In the genomic region with DNA sequence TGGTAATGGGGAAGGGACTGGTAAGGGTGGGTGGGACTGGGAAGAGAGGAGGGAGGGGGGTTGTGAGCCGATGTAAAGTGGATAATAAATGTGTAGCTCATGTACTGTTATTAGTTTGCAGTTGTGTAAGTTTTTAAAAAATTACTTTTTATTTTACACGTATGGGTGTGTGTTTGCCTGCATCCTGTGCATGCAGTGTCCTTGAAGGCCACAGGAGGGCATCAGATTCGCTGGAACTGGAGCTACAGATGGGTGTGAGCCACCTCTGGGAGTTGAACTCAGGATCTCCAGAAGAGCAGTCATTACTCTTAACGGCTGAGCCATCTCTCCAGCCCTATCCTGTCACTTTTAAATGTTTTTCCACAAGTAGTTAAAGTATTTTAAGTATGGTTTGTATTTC, we compare ENCODE assay signal across 10 mouse cellular contexts. TPM values are rescaled to one million over a fixed set of nuclear protein-coding genes. Genes with fewer than 3 reads are reported as not detected.
DNase-seq lines count a peak whose midpoint lies in the region; ATAC-seq lines count a peak whose summit lies in the region.
"Had no signal": no experiment of that assay in that cellular context is flagged by ENCODE, and none has a peak within 500 bp of the region (broad histone marks: within the 10 kb centered on the region; RNA-seq: fewer than 3 reads in every experiment).

No protein-coding gene starts in this region.

- no peaks in the 10 kb centered on the region for H3K27me3 ChIP-seq in liver, embryonic 12.5 days (replicated peaks)
- no peaks in the 10 kb centered on the region for H3K27me3 ChIP-seq in limb, embryonic 10.5 days (ENCODE audit: low read depth, poor library complexity, severe bottlenecking)
- H3K27me3 ChIP-seq: embryonic facial prominence, embryonic 13.5 days had no signal

- ATAC-seq in liver, embryonic 12.5 days, result no peak

- no peaks in the 10 kb centered on the region; the same call in 1 of the 2 replicates for H3K9me3 ChIP-seq in liver, embryonic 12.5 days (replicated peaks)
- H3K9me3 ChIP-seq in limb, embryonic 10.5 days (replicated peaks), result no peaks in the 10 kb centered on the region; the same call in 1 of the 2 replicates
- H3K9me3 ChIP-seq: embryonic facial prominence, embryonic 13.5 days had no signal

- WGBS in liver, embryonic 12.5 days (ENCODE audit: insufficient replicate concordance), result 65% methylated on average over 4 of the region's 4 CpGs
- WGBS in limb, embryonic 10.5 days, result 79% methylated on average over 4 of the region's 4 CpGs

- no peak overlapping the region for H3K4me2 ChIP-seq in liver, embryonic 12.5 days

- no peak overlapping the region for H3K4me3 ChIP-seq in liver, embryonic 12.5 days
- H3K4me3 ChIP-seq in limb, embryonic 10.5 days, result no peak overlapping the region

- DNase-seq in cerebellum, adult 11-12 months, result peak; percentile 30
- no peak for DNase-seq in cerebellum, adult 11 months
- peak; percentile 30 for DNase-seq in liver
- peak; percentile 48 to 58 for DNase-seq in cerebellum, postnatal 14 days
- DNase-seq in naive thymus-derived CD4-positive, alpha-beta T cell, adult 2 months (ENCODE audit: low read depth), result peak; percentile 62
- DNase-seq in limb, embryonic 10.5 days (ENCODE audit: low spot score), result no peak
- DNase-seq in adrenal gland, postnatal 25 days, result no peak

- no peak overlapping the region for H3K9ac ChIP-seq in liver, embryonic 12.5 days

- H3K27ac ChIP-seq in liver, embryonic 12.5 days, result no peak overlapping the region
- H3K27ac ChIP-seq in limb, embryonic 10.5 days, result no peak overlapping the region
- H3K27ac ChIP-seq: embryonic facial prominence, embryonic 13.5 days had no signal

- peaks cover 11% of the 10 kb centered on the region for H3K36me3 ChIP-seq in liver, embryonic 12.5 days
- peaks cover 16% of the 10 kb centered on the region for H3K36me3 ChIP-seq in limb, embryonic 10.5 days

- peaks cover 38% of the 10 kb centered on the region for H3K4me1 ChIP-seq in liver, embryonic 12.5 days
- H3K4me1 ChIP-seq in limb, embryonic 10.5 days, result peaks cover 21% of the 10 kb centered on the region

RNA-seq across cellular contexts. Expression of gene Selenoi, which starts 1.5 kb away (rescaled TPM):
- 20.2 and 22.0 TPM in 2 replicates for polyA plus RNA-seq in liver, embryonic 12.5 days (2016; fragmentation: Nextera tagmentation; extraction: Ambion mirVana)
- 19.4 TPM in 2 replicates for polyA plus RNA-seq in limb, embryonic 10.5 days (2016; fragmentation: Nextera tagmentation; extraction: Ambion mirVana)
- 22.6 and 22.7 TPM in 2 replicates for total RNA-seq in adrenal gland, postnatal 25 days (2021)

RNA-seq across cellular contexts. Expression of gene Adgrf3, which starts 25.4 kb away (rescaled TPM):
- polyA plus RNA-seq in liver, embryonic 12.5 days (2016; fragmentation: Nextera tagmentation; extraction: Ambion mirVana), result not detected in 2 replicates
- not detected in 2 replicates for polyA plus RNA-seq in limb, embryonic 10.5 days (2016; fragmentation: Nextera tagmentation; extraction: Ambion mirVana)
- total RNA-seq in adrenal gland, postnatal 25 days (2021), result not detected in 2 replicates
- polyA plus RNA-seq: embryonic facial prominence, embryonic 13.5 days; large intestine, adult 2 months had no signal

RNA-seq across cellular contexts. Expression of gene Drc1, which starts 50.3 kb away (rescaled TPM):
- 1.6 and 1.7 TPM in 2 replicates for polyA plus RNA-seq in liver, embryonic 12.5 days (2016; fragmentation: Nextera tagmentation; extraction: Ambion mirVana)
- 0.28 TPM in 1 of 2 replicates, not detected in the other for polyA plus RNA-seq in limb, embryonic 10.5 days (2016; fragmentation: Nextera tagmentation; extraction: Ambion mirVana)
- 0.82 TPM in 1 of 2 replicates, not detected in the other for total RNA-seq in adrenal gland, postnatal 25 days (2021)

Comparison
In these comparisons a context has a peak if more than half of its experiments do, and no peak if none do; other contexts are left out.
1. DNase-seq: peak in cerebellum, adult 11-12 months (single experiment), liver (single experiment), cerebellum, postnatal 14 days (2 of 2) and naive thymus-derived CD4-positive, alpha-beta T cell, adult 2 months (single experiment); none in cerebellum, adult 11 months (single experiment), limb, embryonic 10.5 days (single experiment) and adrenal gland, postnatal 25 days (single experiment).